Mouse (Mus musculus) frontal cortex, postnatal 10 days (tissue): Measurements from ENCODE around the gene Lrba.

Experiments used
- DNase-seq, 2 experiments: peaks; one replicate each; pipeline ENCODE4 v3.0.0; 2022; ENCODE audit warnings: low spot score in 2 of 2, mixed read lengths in 1 of 2

Gene Lrba

DNA sequence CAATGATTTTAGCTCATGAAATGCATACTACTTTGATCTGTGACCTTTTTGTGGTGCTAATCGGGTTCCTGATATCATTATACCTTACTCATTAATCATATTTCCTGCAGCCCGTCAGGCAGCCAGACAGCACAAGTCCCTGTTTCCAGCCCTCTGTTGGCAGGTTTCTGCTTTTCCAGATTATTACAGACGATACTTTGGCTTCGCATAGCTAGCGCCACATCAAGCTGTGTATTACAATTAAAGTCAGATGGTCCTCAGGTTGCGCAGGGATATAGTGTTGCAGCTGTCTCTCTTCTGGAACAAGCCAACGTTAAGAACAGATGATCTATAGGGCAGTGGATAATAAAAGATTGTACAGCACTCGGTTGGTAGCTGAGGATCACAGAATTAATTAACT is 443.7 kb downstream of the Lrba start:
- DNase-seq = no peak

DNA sequence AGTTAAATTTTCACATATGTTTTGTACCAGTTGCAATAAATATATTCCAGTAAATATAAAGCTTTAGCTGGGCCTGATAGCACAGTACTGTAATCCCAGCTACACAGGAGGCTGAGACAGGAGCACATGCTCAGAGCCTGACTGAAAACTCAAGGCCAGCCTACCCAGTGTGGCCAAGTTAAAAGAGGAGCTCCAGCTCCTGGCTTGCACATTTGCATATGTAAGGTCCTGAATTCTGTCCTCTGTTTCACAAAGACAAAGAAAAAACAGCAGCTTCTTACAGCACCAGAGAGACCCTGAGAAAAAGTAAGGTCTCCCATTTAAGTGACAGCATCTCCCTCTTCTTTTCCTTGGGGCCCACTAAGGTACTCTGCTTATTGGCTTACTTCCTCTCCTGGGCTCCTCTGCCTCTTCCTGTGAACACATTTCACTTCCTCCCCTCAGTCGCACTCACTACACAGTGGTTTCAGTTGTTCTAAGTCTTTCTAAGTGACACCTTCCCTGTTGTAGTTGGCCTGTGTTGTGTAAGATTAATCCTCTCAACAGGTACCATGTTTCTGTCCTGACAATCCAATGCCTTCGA is 453.2 kb downstream of the Lrba start:
- no peak for DNase-seq

GRCm38 (mm10) chr3:86687571-86688209 is 463.2 kb downstream of the Lrba start:
- peak in 1 of 2 experiments; percentile 7 for DNase-seq

DNA sequence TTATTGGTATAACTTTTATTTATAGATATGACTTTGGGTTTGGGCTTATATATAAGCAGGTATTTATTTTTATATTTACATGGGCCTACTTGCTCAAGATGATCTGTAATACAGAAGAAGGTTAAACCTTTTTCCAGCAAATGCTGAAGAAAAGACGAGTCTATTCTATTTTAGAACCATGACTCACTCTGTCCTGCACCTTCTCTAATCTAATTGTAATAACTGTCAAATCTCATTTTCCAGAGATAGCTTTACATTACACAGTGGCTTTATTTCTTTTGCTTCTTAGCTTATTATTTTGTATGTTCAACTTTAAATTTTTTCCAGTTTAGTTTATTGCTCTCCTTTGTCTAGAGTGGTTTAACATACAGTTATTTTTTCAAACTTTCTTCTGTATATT is 464.0 kb downstream of the Lrba start:
- no peak for DNase-seq

- no peak for DNase-seq
Measured at GRCm38 (mm10) chr3:86689305-86689704, 464.8 kb downstream of the Lrba start.

DNA sequence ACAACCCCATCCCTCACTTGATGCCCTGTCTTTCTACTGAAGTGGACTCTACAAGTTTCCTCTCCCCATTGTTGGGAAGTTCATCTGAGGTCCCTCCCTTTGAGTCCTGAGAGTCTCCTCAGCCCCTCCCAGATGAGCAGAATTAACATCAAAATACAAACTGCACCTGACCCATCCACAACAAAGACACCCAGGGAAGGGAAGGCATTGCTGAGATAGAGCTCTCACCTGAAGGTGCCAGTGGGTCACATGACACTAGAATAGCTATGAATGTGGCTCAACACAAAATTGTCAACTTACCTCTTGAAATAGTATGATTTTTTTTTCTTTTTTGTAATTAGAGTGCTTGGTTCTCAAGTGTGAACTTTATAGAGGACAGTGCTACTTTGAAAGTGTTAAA is 468.3 kb downstream of the Lrba start:
- DNase-seq = no peak

- DNase-seq = no peak
Measured at GRCm38 (mm10) chr3:86693553-86693952, 469.1 kb downstream of the Lrba start.

- DNase-seq = no peak
Measured at GRCm38 (mm10) chr3:86698947-86699346, 474.5 kb downstream of the Lrba start.

GRCm38 (mm10) chr3:86701163-86701563 is 476.7 kb downstream of the Lrba start:
- DNase-seq = no peak

DNA sequence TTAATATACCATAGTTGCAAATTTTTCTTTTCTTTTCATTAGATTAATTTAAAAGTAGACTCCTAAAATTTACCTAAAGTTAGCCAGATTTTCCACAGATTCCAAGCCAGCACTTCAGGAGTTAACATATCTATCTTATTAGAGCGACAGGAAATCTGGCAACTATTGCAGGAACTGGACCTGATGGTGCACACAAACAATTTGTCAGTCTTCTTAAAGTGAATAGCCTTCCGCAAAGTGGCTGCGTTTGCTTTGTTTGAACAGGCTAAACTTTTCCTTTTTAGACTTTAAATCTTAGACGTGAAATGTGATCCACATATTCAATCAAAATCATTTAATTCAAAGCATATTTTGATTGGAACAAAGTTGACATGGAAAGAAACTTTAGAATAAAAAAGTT is 485.0 kb downstream of the Lrba start:
- DNase-seq = no peak

- DNase-seq = no peak
Measured at GRCm38 (mm10) chr3:86711530-86711929, 487.1 kb downstream of the Lrba start.

GRCm38 (mm10) chr3:86712758-86713157 is 488.3 kb downstream of the Lrba start:
- DNase-seq = no peak

GRCm38 (mm10) chr3:86714446-86714845 is 490.0 kb downstream of the Lrba start:
- DNase-seq = no peak

GRCm38 (mm10) chr3:86723415-86724298 is 499.2 kb downstream of the Lrba start:
- DNase-seq = no peak

DNA sequence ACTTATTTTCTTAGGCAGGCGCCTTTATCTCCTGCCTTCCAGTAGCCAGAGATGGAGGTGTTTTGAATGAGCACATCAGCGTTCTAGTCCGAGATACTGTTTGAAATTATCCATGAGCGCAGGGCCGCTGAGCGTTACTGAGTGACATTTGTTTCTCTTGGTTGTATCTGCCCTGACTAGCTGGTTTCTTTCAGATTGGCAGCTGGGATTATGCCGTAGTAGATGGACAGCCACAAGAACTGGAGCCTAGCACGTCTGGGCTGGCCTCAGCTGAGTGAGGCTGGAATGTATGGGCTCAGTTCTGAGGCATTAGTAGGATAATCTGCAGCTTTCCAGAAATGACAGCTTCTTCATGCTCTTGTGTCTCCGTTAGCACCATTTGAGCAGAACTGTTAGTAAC is 500.6 kb downstream of the Lrba start:
- DNase-seq = no peak

GRCm38 (mm10) chr3:86738831-86739230 is 514.4 kb downstream of the Lrba start:
- no peak for DNase-seq

- no peak for DNase-seq
Measured at GRCm38 (mm10) chr3:86739745-86740144, 515.3 kb downstream of the Lrba start.

GRCm38 (mm10) chr3:86745348-86745747 is 520.9 kb downstream of the Lrba start:
- DNase-seq = no peak

GRCm38 (mm10) chr3:86745769-86746512 is 521.5 kb downstream of the Lrba start:
- no peak for DNase-seq

DNA sequence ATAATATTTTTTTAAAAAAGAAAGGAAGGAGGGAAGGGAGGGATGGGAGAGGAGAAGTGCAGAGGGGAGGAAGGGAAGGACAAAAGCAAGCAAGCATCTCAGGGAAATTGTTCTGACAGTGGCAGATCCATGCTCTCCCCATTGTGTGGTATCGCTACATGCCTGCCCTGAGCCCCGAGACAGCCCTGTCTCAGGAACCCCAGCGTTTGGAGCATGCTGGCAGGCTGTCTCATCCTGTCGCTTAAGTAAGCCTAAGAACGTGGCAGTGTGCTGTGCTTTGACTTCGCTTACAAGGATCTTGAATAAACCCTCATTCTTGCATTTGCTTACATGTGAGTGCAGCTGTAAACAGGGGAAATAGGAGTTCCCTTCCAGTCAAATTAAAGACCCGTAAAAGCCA is 526.2 kb downstream of the Lrba start:
- DNase-seq = no peak

DNA sequence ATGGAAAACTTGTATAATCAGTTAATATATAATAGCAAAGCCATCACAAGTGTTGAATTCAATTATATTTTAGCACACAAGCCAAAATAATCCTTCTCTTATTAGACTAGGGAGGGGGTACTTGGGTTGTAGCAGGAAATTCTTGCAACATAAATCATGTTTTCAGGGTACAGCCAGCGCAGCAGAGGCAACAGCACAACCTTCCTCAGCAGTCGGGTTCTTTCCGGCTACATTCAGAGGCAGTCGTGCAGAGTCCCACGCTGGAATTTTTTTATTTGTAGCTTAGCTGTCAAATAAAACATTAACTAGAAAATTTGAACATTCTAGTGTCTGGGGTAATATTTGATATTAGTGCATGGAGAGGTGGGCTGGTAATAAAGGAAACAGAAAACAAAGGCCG is 529.7 kb downstream of the Lrba start:
- DNase-seq = no peak
